Mouse (Mus musculus) mouse embryonic stem cell (cell line): ENCODE results near the gene Tradd.
"Not testable (repeated sequence)": the region's sequence is repeated elsewhere in the genome, so short reads cannot be mapped to it uniquely, and the experiment has no call there.

ENCODE experiments used
- in situ Hi-C, 2 experiments: fragments of 300-500 bp; cut with MboI; formaldehyde crosslinking; loops; 1 replicate in 1 of 2; 3 replicates in 1 of 2; pipeline ENCODE4 v1.14.3; 2019 to 2020; ENCODE audit warnings: low sequenced_read_pairs in 2 of 2, low pct_unique_long_range_greater_than_20kb in 1 of 2, mixed read lengths in 1 of 2; ENCODE audit not compliant: unreplicated experiment in 1 of 2

Tradd gene

GRCm38 (mm10) chr8:105297511-105298192 lies 33.2 kb upstream of the Tradd start, which contains the start of gene E2f4:
Gene E2f4, plus strand, starts transcription at chr8:105297663.
- in situ Hi-C loops, result no loop called here

GRCm38 (mm10) chr8:105295895-105296573 lies 31.6 kb upstream of the Tradd start, which contains the start of gene Exoc3l:
Gene Exoc3l, minus strand, starts transcription at chr8:105296101.
- in situ Hi-C loops, result no loop called here

- in situ Hi-C loops, result no loop called here
Measured at GRCm38 (mm10) chr8:105295256-105295655, 30.8 kb upstream of the Tradd start.

GRCm38 (mm10) chr8:105294776-105295175 lies 30.4 kb upstream of the Tradd start:
- in situ Hi-C loops, result no loop called here

GRCm38 (mm10) chr8:105293405-105293804 lies 29.0 kb upstream of the Tradd start:
- in situ Hi-C loops, result no loop called here

- in situ Hi-C loops, result no loop called here
Measured at GRCm38 (mm10) chr8:105292471-105292870, 28.1 kb upstream of the Tradd start.

- in situ Hi-C loops, result not testable (repeated sequence)
Measured at GRCm38 (mm10) chr8:105291802-105292201, 27.4 kb upstream of the Tradd start.

GRCm38 (mm10) chr8:105291364-105291763 lies 27.0 kb upstream of the Tradd start:
- in situ Hi-C loops, result not testable (repeated sequence)

GRCm38 (mm10) chr8:105290554-105291314 lies 26.3 kb upstream of the Tradd start:
- in situ Hi-C loops, result no loop called here

GRCm38 (mm10) chr8:105289805-105290460 lies 25.5 kb upstream of the Tradd start, which contains the start of gene 4931428F04Rik:
Gene 4931428F04Rik, minus strand, starts transcription at chr8:105289864.
- in situ Hi-C loops, result loop anchor here (10.0 kb wide), 3 partner anchors 155 to 225 kb away; partner anchors contain the start of gene Ces4a (in 1 of the 2)

- in situ Hi-C loops, result loop anchor here (10.0 kb wide), 3 partner anchors 154 to 224 kb away; partner anchors contain the start of gene Ces4a (in 1 of the 2)
Measured at GRCm38 (mm10) chr8:105288958-105289732, 24.7 kb upstream of the Tradd start.

GRCm38 (mm10) chr8:105288231-105288630 lies 23.8 kb upstream of the Tradd start:
- in situ Hi-C loops, result loop anchor here (10.0 kb wide), 3 partner anchors 153 to 223 kb away; partner anchors contain the start of gene Ces4a (in 1 of the 2)

GRCm38 (mm10) chr8:105286907-105287306 lies 22.5 kb upstream of the Tradd start:
- in situ Hi-C loops, result loop anchor here (10.0 kb wide), 3 partner anchors 152 to 222 kb away; partner anchors contain the start of gene Ces4a (in 1 of the 2)

GRCm38 (mm10) chr8:105285514-105285913 lies 21.1 kb upstream of the Tradd start:
- in situ Hi-C loops, result loop anchor here (10.0 kb wide), 3 partner anchors 151 to 221 kb away; partner anchors contain the start of gene Ces4a (in 1 of the 2)

GRCm38 (mm10) chr8:105283074-105283473 lies 18.7 kb upstream of the Tradd start:
- in situ Hi-C loops, result loop anchor here (10.0 kb wide), 3 partner anchors 148 to 218 kb away; partner anchors contain the start of gene Ces4a (in 1 of the 2)

- in situ Hi-C loops, result loop anchor here (10.0 kb wide), 3 partner anchors 147 to 217 kb away; partner anchors contain the start of gene Ces4a (in 1 of the 2)
Measured at GRCm38 (mm10) chr8:105282239-105282638, 17.8 kb upstream of the Tradd start.

- in situ Hi-C loops, result loop anchor here (10.0 kb wide), 3 partner anchors 147 to 217 kb away; partner anchors contain the start of gene Ces4a (in 1 of the 2)
Measured at GRCm38 (mm10) chr8:105281821-105282220, 17.4 kb upstream of the Tradd start.
